Mouse (Mus musculus) T-helper 17 cell (primary cell): ENCODE measurements around the gene Cdh20.

Experiments used
- in situ Hi-C, 2 experiments: fragments of 300-600 bp; cut with MboI, MseI; formaldehyde crosslinking; loops; 1 replicate in 1 of 2; 2 replicates in 1 of 2; pipeline ENCODE4 v1.15.1; 2025; ENCODE audit warnings: high pct_unique_total_duplicates in 2 of 2

Cdh20 gene

GRCm38 (mm10) chr1:105012616-105013015, 244.3 kb downstream of the Cdh20 start:
- in situ Hi-C loops: no loop called here

DNA sequence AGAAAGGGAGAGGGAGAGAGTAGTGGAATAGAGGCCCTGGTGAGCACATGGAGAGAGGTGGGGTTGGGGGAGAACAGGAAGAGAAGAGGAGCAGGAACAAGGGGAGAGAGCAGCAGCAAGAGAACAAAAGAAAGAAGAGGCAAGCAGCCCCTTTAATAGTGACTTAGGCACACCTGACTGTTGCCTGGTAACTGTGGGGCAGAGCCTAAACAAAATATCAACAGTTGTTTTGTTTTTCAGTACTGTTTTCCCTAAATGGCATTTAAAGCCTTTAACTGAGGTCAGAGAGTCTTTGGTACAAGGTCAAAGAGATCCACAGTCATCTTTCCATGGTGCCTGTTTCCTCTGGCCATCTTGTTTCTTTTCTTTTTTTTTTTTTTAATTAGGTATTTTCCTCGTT, 245.0 kb downstream of the Cdh20 start:
- in situ Hi-C loops: no loop called here

GRCm38 (mm10) chr1:105041668-105042067, 273.3 kb downstream of the Cdh20 start:
- in situ Hi-C loops: no loop called here
